Mouse (Mus musculus): ENCODE results near the gene Sult5a1. TPM values are rescaled to one million over a fixed set of nuclear protein-coding genes. Genes with fewer than 3 reads are reported as not detected.
A peak's percentile ranks its signal among the peaks of the same experiment; 100 is the strongest.
"Not testable (repeated sequence)": the region's sequence is repeated elsewhere in the genome, so short reads cannot be mapped to it uniquely, and the experiment has no call there.

Gene Sult5a1
- 10 to 100 TPM in 1 of 2 experiments, 1 to 10 TPM in 1; 9.2 to 12.2 TPM for total RNA-seq (2021)
- long read RNA-seq, experiment 1, partial matches to known transcripts: 0 of 6 reads
- long read RNA-seq, experiment 1, other reads (novel, unspliced or antisense): 2 of 6 reads
- long read RNA-seq, experiment 2, partial matches to known transcripts: 1 of 9 reads
- long read RNA-seq, experiment 2, other reads (novel, unspliced or antisense): 5 of 9 reads

DNA sequence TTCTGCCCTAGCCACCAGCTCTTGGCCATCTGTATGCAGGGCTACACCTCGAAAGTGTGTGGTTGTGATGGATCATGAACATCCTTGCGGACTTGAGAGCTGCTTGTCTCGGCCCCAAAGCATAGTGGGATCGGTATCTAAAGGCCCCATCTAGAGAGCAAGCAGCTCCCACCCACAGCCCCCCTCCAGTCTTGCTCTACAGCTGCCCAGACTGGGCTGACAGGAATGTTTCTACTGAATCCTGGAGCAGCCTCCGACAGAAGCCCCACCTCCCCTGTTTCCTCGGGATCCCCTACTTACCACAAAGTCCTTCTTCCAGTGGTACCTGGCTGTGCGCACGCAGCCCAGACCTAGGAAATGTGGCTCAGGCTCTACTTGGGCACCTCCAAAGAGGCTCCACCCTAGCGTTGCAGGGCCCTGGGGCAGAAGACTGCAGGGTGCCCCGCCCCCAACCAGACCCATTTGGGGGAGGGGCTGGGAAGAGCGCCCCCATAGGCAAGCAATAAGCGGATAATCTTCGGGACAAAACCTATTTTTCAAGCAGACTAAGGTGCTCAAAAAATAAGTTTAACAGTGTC, at the start of gene Sult5a1:
Sult5a1 (minus strand) TSS at position 428 of the 578 bp plus-strand sequence.
- no peak for DNase-seq (ENCODE audit: low spot score in 2 of 2)

DNA sequence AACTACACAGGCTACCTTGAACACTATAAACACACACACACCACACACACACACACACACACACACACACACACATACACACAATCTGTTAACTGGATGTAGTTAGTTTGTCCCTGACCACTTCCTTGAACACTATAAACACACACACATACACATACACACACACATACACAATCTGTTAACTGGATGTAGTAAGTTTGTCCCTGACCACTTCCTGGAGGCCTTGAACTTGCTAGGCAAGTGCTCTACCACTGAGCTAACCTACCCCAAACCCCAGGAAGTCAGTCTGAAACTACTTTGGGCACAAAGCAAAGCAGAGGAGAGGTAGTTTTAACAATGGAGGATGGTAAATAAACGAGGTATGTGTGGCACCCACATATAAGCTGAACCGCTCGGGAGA, 45.5 kb upstream of the Sult5a1 start:
- no peak for DNase-seq (ENCODE audit: low spot score in 2 of 2)

DNA sequence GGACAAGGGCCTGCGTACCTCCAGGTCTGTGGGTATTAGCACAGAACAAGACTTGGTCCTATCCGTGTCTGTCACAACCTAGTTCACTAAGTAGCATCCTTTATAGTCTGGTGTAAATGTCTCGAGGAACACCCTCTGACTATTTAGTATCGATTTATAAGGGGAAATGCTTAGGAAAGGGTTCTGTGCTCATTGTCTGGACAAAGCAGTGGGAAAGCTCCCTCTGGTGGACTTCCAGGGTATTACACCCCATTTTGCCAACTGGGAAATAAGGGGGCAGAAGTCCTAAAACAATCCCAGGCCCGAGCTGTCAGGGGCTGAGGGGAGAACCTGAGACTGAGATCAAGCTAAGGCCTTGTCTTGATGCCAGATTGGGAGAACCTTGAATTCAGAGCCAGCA, 44.2 kb upstream of the Sult5a1 start:
- peak; percentile 76 for DNase-seq (ENCODE audit: low spot score in 2 of 2)

DNA sequence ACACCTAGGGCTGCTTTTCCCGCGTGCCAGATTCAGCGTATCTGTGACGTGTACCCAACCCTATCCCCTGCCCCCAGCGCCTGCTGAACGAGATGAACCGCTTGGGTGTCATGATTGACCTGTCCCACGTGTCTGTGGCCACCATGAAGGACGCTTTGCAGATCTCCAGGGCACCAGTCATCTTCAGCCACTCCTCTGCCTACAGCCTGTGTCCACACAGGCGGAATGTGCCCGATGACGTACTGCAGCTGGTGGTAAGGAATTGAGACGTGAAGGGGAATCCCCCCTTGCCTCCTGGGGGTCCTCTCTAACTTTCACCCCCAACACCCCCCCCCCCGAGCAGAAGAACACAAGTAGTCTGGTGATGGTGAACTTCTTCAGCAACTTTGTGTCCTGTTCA, 41.7 kb upstream of the Sult5a1 start:
- no peak for DNase-seq (ENCODE audit: low spot score in 2 of 2)

DNA sequence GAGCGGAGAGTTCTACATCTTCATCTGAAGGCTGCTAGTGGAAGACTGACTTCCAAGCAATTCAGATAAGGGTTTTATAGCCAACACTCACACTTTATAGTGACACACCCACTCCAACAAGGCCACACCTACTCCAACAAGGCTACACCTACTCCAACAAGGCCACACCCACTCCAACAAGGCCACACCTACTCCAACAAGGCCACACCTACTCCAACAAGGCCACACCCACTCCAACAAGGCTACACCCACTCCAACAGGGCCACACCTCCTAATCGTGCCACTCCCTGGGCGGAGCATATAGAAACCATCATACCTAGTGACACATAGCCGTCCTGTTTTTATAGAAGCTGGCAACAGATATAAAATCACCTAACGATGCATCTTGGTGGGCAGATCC, 38.9 kb upstream of the Sult5a1 start:
- DNase-seq (ENCODE audit: low spot score in 2 of 2): not testable (repeated sequence)

DNA sequence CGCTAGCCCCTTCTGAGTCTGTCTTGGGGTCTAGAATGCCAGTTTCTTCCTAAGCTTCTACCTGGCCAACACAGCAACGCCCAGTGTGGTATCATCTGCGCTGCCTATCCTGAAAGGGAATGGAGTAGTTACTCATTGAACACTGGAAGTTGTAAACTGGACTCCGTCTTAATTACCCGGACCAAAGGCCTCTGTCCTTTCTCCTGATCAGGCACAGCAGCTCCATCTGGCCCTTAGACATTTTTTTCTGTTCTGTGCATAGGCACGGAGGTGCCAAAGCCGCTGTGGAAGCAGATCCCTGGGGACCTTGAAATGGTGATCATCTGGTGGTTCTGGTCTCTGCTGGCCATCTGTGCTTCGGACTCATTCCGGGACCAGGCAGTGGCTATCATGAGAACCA, 35.7 kb upstream of the Sult5a1 start:
- no peak for DNase-seq (ENCODE audit: low spot score in 2 of 2)

DNA sequence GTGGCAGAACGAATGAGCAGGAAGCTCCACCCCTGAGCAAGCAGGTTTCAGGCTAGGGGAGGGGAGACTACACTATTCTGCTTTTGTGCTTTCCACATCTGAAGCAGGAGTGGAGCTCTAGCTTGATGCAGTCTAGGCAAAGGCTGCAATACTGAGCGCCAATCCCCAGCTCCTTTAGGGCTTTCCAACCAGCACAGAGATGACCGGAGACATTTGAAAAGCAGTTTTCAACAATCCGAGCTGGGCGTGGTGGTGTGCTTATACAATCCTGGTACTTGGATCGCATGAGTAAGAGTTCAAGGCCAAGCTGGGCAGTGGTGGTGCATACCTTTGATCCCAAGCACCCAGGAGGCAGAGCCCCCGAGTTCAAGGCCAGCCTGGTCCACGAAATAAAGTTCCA, 33.8 kb upstream of the Sult5a1 start:
- no peak for DNase-seq (ENCODE audit: low spot score in 2 of 2)

DNA sequence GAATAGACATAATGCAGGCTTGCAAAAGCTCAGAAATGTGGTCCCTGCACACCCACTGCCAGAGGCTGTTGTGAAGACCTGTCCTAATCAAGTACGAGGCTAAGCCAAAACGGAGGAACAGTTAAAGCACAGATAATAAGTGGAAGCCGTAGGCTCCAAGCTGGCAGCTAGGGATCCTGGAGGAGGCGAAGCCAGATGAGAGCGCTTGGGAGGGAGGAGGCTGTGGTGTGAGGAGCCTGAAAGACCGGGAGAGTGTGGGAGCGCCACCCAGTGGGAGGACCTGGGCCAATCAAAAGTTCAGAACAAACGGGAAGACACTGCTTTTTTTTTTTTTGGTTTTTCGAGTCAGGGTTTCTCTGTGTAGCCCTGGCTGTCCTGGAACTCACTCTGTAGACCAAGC, 32.6 kb upstream of the Sult5a1 start:
- DNase-seq (ENCODE audit: low spot score in 2 of 2): peak; percentile 62 to 71

DNA sequence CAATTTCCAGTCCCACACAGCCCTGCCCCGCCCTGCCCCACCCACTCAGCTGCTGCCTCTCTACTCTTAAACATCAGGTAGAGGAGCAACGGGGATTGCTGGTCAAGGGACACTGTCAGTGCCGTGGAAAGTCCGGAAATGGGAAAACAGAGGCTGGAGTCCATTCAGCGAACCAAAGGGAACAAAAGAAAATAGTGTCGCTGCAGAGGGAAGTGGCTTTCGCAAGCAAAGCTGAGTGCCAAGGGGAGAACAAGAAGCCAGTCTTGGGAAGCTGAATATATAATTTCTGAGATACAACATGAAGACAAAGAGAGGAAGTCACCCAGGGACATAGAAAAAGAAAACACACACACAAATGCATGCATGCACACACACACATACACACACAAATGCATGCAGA, 30.7 kb upstream of the Sult5a1 start:
- no peak for DNase-seq (ENCODE audit: low spot score in 2 of 2)

DNA sequence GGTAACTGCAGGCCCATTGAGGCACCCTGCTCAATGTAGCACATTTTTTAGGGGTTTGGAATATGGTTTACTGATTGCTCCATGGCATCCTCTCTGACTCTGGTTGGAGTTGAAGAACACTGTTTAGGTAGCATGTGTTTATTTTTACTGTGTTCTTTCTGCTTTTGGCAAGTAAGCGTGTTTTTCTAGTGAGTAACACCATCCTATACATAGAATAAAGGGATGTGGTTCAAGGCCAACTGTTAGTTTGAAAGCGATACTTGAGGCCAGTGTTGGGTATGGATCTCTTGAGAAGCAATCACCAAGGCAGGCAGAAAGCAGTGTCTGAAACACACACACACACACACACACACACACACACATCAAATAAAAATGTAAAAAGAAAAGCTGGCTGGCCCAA, 29.9 kb upstream of the Sult5a1 start:
- DNase-seq (ENCODE audit: low spot score in 2 of 2): no peak

DNA sequence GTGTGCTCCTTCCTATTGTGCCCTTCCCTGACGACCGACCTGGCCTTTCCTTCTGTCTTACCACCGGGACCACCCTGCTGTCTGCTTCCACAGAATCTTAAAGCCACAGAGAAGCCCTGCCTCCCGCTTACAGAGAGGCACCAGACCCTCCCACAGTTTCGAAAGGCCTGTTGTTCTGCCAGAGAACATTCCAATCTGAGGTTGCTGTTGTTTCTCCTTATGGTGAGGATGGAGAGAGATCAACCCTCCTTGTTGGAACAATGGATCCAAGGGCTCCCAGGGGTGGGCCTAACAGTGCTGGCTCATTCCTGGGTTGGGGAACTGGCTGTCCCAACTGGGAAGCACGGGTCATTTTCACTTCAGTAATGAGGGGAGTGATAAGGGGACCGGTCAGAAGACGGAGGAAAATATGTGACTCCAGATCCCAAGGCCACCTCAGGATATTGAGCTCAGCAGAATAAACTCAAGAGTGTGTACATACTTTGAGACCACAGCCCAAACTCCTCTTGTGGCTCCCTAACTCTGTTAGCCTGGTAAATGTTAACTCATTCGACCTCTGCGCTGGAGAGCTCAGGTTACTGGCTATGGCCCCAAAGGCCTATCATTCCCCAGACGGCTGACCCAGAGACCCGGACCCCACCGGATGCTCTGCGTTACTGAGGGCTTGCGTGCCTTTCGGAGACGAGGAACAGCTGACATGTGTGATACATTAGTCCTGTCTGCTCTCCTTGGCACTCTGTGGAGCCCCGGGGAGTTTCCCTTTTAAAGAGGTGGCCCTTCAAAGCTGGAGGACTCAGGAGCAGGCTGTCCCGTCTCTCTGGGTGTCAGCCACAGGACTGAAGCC, 27.7 kb upstream of the Sult5a1 start, which contains the start of gene Dpep1:
Dpep1 (plus strand) TSS at position 677 of the 844 bp plus-strand sequence.
- no peak for DNase-seq (ENCODE audit: low spot score in 2 of 2)

DNA sequence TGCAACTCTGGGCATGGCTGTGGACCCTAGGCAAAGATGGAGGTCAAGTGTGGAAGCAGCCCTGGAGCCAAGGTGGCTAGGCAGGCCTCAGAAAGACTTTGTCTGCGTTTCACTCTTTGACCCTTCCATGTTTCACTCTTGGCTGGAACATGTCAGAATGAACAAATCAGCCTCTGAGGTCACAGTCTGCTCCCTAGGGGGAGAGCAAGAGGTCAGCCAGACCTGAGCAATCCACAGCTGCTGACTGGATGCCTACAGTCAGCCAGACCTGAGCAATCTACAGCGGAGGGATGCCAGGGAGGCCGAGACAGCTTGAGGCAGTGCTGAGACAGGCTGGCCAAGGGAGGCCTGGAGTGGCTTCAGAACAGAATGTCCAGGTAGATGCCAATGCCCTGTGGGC, 23.3 kb upstream of the Sult5a1 start:
- DNase-seq (ENCODE audit: low spot score in 2 of 2): peak in 1 of 2 experiments; percentile 52

DNA sequence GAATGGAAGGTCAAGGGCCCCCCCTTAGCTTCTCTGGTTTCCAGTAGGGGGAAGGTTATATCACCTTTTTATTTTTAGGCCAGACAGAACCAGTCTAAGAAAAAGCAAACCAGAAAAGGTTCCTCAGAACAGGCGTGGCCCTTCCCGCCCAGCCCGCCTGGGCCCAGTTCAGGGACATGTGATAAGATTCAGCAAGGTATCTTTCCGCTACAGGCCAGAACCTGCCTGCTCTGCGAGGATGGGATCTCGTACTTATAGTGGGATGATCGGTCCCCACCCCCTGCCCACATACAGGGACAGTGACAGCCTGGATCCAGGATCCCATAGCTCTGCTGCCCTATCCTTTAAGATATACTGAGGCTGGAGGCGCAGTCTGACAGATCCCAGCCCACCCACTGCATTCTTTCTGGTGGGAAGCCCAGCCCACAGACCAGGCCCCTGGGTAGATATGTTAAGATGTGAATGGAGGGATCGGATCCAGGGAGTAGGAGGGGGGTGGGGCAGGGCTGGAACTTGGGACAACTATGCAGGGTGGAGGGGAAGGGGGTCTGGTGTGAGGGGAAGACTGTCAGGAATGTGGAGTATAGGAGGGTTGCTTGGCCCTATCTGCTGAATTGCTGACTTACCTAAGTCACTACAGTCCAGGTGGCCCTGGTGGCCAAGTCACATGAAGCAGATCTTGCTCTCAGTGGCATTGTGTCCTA, 1.9 kb downstream of the Sult5a1 start:
- DNase-seq (ENCODE audit: low spot score in 2 of 2): no peak

DNA sequence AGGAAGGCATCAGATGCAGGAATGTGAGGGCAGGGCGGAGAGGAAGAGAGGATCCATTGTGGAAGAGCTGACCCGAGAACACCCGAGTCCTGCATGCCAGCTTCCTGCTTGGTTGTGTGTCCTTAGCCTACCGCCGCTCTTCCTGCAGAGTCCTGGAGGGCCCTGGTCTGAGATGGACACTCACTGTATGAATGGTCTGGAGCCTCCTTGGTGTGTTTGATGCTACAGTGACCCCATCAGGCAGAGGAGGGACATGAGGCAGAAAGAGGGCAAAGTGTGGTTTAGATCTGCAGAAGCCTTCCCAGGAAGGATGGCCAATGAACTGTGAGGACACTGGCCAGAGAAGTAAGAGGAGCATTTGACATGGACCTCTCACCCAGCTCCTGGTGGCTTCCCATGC, 2.9 kb downstream of the Sult5a1 start:
- no peak for DNase-seq (ENCODE audit: low spot score in 2 of 2)

DNA sequence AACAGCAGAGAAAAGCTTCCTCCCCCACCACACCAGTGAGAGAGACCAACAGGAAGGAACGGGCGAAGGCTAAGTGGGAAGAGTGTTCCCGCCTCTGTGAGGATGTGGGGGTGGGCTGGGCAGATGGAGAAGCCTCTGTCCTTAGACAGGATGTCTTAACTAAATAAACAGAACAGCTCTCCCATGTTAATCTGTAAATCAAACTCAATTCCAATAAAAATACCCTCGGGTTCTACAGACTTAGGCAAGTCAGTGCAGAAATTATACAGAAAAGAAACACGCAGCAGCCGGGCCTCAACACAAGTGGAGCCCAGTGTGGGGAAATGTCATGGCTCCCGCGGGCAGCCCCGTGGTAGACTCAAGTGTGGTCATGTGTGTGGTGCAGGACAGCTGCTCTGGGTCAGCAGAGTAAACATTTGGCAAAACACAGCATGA, 7.4 kb downstream of the Sult5a1 start:
- DNase-seq (ENCODE audit: low spot score in 2 of 2): no peak

DNA sequence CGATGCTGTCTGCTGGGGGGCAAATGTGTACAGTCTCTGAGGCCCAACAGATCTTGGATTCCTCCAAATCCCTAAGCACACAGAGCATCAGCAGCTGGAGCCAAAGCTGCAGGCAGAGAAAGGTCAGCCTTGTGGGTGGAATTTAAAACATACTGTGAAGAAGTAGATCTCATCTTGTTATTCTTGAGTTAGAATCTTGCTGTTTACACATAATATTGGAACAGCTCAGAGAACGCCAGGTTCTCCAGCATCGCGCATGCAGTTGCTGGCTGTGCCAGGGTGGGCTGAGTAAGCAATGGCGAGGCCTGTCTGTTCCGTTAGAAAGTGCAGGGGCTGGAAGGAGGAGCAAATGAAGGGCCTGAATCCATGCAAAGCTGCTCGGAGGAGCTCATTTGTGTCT, 11.7 kb downstream of the Sult5a1 start:
- no peak for DNase-seq (ENCODE audit: low spot score in 2 of 2)

DNA sequence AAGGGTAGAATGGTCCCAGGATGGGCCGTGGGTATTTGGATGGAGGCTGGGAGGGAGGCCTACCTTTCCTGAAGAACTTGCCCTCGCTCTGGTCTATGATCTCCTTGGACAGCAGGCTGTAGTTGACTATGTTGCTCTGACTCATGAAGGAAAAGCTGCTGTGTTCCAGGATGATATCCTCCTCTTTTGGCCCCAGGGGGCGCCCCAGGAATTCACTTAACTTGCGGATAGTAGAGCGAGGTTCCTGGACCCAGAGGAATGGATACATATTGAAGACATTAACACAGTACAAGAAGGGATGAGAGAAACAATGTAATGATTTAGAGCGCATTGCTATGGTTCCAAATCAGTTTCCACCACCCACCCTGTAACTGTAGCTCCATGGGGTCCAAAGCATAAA, 12.8 kb downstream of the Sult5a1 start:
- DNase-seq (ENCODE audit: low spot score in 2 of 2): peak in 1 of 2 experiments; percentile 44

DNA sequence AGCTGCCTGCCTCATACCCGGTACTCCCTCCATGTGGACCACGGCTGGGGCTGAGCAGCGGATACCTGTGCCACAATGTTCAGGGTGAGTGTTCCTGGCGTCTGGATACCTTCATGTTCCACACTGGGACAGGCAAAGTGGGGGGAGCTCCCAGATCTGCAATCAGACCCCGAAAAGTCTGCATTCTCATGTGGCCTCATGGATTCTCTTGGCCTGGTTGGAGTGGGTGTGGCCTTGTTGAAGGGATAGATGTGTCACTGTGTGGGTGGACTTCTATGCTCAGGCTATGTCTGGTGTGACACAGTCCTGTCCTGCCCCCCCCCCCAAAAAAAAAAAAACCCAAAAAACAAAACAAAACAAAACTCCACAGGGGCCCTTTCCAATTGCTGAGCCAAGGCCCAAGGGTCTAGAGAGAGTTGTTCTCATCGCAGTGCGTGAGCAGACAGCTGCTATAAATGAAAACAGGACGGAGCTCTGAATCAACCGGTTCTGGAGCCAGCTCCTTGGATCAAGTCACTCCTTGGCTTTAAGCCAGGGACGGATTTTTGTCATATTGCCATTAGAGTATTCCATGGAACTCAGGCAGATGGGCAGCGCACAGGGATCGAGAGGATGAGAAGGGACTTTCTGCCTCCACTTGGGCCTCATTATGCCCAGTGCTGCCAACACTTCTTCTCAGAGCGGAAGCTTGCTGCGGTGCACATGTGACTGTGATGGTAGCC, 16.2 kb downstream of the Sult5a1 start:
- peak; percentile 58 to 87 for DNase-seq (ENCODE audit: low spot score in 2 of 2)

DNA sequence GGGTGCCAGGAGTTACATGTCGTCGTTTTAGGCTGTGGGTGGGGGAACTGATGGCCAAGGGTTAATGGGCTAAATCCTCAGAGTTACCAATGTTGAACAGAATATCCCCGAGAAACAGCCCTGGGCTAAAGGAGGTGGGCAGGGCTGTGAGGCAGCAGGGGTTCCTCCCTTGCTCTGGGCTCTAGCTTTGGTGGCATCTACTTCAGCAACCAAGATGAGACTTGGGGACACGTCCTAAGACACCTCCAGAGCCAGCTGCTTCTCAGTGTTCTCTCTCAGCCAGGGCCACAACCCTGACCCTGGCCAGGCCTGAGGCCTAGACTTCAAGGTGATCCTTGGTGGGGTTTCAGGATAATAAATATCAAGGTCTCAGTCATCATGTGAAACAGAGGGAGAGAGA, 19.4 kb downstream of the Sult5a1 start:
- DNase-seq (ENCODE audit: low spot score in 2 of 2): no peak

DNA sequence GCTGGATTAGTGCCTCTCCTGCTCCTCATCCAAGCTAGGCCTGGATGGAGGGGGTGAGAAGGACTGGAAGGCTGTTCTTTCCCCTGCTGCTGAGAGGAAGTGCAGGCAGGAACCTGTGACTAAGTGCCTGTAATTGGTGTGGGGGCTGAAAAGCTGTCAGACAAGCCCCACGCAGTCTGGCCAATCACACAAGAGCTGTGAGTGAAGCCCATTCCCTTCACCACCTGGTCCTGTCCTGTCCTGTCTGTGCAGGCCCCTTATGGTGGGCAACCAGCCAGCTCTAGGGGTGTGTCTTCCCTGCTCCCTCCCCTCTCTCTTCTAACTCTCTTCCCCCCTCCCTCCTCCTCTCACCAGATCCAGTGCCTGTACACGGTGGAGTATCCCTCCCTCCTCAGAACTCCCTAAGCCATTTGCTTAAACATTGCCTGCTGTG, 20.5 kb downstream of the Sult5a1 start:
- DNase-seq (ENCODE audit: low spot score in 2 of 2): no peak

DNA sequence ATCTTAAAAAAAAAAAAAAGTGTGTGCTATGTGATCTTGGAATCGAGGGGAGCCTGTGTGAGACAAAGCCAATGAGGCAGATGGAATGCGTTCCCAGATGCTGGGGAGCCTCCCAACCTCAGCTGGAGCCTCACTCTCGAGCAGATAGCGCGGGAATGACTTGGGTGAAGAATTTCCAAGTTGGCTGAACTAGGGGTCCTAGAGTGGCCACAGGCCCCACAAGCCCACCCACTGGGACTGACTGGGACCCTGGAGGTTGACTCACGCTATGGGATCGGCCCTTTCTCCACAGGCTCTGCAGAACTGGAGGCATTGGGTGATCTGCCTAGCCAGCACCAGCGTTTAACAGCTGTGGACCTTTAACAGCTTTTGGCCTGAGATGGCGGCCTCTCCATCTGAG, 21.8 kb downstream of the Sult5a1 start:
- no peak for DNase-seq (ENCODE audit: low spot score in 2 of 2)

Data from adrenal gland, adult 18-20 months (tissue).